Mouse (Mus musculus): ENCODE measurements around the gene Inhbb. TPM values are rescaled to one million over a fixed set of nuclear protein-coding genes. Genes with fewer than 3 reads are reported as not detected.

Gene Inhbb
- polyA plus RNA-seq, 1 experiment from 2014 or later: 3.0 TPM

DNA sequence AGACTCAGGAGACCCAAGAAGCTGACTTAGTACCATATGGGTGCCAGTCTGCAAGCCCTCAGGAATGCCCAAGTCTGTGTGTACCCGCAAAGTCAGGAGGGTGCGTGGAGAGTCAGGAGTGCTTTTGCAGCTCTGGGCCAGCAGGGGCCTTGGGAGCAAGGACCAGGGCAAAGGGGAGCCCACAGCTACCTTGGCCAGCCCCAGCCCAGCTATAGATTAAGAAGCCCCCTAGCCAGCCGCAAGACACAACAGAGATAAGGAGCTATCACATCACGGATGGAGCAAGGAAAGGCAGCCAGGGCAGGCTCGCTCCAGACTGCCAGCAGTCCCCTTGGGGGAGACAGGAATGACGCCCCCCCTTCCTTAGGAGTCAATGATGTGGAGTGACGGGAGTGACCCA, 24.2 kb downstream of the Inhbb start:
- 85% methylated on average over 7 of the region's 7 CpGs for WGBS
- H3K4me2 ChIP-seq (replicated peaks): no peak overlapping the region
- H3K36me3 ChIP-seq: no peaks in the 10 kb centered on the region
- no peak for ATAC-seq (ENCODE audit: low FRiP score, low read depth)
- H3K4me1 ChIP-seq: no peaks in the 10 kb centered on the region
- H3K9ac ChIP-seq: no peak overlapping the region
- no peak overlapping the region for H3K27ac ChIP-seq
- no peak overlapping the region for H3K4me3 ChIP-seq
- H3K27me3 ChIP-seq (replicated peaks): no peaks in the 10 kb centered on the region
- no peaks in the 10 kb centered on the region for H3K9me3 ChIP-seq

DNA sequence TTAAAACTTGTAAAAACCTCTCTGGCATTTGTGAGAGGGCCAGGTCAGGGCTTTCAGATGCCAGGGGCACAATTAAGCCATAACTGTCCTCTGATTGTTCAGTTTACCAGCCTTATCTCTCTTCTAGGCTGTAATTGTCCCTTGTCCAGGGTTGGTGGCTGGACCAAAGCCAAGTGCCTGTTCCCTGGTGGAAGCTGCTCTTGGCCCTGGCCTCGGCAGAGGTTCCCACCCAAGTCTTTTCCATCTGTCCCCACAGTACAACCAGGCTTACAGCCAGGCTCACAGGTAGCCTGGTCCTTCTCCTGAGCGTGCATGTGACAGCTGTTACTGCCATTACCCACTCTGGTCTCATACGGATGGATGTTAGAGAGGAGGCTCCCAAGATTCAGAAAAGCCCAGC, 30.7 kb downstream of the Inhbb start:
- Histone ChIP-seq H3K9me3 (no peaks in the 10 kb centered on the region), H3K27ac (no peak overlapping the region), H3K27me3 (replicated peaks) (no peaks in the 10 kb centered on the region), H3K4me2 (replicated peaks) (no peak overlapping the region), H3K36me3 (no peaks in the 10 kb centered on the region), H3K4me1 (peaks cover 19% of the 10 kb centered on the region), H3K9ac (no peak overlapping the region), H3K4me3 (no peak overlapping the region)
- 65% methylated on average over 3 of the region's 3 CpGs for WGBS
- ATAC-seq (ENCODE audit: low FRiP score, low read depth): no peak

DNA sequence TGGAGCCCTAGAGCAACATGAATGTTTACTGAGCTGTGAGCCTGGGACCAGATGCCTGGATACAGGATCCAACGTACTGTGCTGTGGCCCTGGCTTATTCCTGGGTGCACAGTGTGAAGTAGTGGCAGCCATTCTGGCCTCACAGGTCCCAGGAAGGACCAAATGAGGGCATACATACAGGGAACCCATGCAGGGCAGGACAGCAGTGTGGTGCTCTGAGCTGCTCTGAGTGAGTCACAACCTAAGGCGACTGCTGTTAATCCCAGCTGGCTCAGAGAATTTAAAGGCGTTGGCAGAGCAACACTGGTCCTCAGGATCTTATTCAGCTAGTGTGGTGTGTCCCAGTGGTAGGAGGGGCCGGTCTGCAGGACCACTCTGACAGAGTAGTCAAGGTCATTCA, 31.4 kb downstream of the Inhbb start:
- Histone ChIP-seq H3K27ac (no peak overlapping the region), H3K4me3 (no peak overlapping the region), H3K36me3 (no peaks in the 10 kb centered on the region), H3K4me1 (peaks cover 19% of the 10 kb centered on the region), H3K4me2 (replicated peaks) (no peak overlapping the region), H3K9ac (no peak overlapping the region), H3K27me3 (replicated peaks) (no peaks in the 10 kb centered on the region), H3K9me3 (no peaks in the 10 kb centered on the region)
- ATAC-seq (ENCODE audit: low FRiP score, low read depth): no peak
- 71% methylated on average over 4 of the region's 4 CpGs for WGBS

DNA sequence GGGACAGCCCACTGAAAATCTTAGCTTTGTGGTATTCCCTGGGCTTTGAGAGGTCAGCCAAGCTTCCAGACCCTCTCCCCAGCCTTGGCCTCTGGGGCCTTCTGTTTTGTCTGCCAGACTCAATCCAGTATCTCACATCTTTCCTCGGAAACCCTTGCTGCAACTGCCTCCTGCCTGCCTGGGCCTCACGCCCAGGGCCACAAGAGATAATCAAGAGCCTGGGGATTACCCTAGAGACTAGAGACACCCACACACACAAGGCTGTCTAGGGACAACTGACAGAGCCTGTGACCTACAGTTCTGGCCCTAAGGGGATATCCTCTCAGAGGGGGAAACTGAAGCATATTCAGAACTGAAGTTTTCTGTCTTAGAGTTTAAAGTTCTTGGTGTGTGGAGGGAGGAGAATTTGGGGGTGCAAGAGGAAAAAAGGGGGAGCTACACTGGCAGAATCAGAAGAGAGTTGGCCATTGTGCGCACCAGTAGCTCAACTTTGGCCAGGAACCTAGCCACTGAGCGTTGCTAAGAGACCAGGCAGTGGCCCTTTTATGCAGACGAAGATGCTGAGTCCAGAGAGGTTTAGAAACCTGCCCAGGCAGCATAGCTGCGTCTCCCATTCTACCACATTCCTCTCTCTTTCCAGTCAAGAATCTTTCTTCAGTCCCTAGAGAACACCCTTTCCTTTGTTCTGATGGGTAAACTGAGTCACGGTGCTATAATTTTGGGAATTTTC, 32.1 kb downstream of the Inhbb start:
- Histone ChIP-seq H3K36me3 (no peaks in the 10 kb centered on the region), H3K4me2 (replicated peaks) (no peak overlapping the region), H3K9me3 (no peaks in the 10 kb centered on the region), H3K27me3 (replicated peaks) (no peaks in the 10 kb centered on the region), H3K9ac (no peak overlapping the region), H3K27ac (no peak overlapping the region), H3K4me1 (peaks cover 19% of the 10 kb centered on the region), H3K4me3 (no peak overlapping the region)
- ATAC-seq (ENCODE audit: low FRiP score, low read depth): no peak
- 40% methylated on average over 7 of the region's 7 CpGs for WGBS

DNA sequence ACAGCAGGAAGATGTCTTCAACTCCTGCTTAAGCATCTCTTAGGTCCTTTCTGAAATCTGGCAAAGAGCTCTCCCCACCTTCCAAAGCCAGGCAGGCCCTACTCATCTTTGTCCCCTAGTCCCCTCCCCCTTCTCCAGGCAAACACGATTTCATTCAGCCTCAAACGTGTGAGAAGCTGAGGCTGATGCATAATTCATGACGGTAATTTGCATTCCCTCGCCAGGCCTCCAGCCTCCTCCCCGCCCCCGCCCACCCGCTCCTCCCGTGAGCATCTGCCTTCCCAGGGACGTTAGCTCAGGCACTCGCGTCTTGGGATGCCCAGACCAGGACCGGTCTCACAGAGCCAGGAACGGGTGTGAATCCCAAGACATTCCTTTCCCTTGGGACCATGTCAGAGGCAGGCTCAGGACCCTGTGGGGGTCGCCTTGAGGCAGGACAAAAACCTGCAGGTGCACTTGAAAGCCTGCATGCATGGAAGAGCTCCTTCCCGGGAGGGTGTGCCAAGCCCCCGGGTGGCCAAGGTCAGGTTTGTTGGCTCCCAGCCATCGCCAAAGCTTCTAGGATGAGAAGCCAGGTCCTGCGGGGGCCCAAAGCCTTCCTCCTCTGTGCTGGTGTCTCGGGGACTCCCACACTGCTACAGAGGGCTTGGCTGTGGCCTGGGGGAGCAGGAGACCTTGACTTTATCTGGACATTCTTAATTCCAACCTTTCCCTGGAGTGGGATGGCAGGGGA, 33.2 kb downstream of the Inhbb start:
- Histone ChIP-seq H3K9me3 (no peaks in the 10 kb centered on the region), H3K27ac (no peak overlapping the region), H3K4me3 (no peak overlapping the region; the same call in 1 of the 2 replicates), H3K9ac (peak overlapping the region; percentile 35; the same call in 1 of the 2 replicates), H3K4me1 (peaks cover 19% of the 10 kb centered on the region), H3K4me2 (replicated peaks) (peak overlapping the region; percentile 57), H3K27me3 (replicated peaks) (no peaks in the 10 kb centered on the region), H3K36me3 (no peaks in the 10 kb centered on the region)
- ATAC-seq (ENCODE audit: low FRiP score, low read depth): peak; percentile 90
- WGBS: 5% methylated on average over 19 of the region's 19 CpGs

DNA sequence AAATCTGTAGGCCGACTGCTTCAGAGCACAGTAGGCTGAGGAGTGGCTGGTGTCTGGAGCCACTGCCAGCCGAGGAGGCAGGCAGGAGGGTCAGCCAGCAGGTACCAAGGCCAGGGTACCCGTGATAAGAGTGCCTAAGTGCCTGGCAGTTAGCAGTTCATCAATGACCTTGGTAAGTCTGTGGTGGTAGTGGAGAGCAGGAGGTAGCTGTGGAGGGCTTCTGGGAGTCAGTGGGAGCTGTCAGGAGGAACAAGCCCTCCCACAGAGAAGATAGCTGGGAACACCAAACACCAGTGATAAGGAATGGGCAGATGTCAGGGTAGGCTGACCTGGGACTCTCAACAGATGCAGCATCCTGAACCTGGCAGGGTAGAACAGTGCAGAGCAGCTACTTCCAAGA, 35.7 kb downstream of the Inhbb start:
- no peak for ATAC-seq (ENCODE audit: low FRiP score, low read depth)
- no peak overlapping the region for H3K4me3 ChIP-seq
- 85% methylated on average over 3 of the region's 3 CpGs for WGBS

DNA sequence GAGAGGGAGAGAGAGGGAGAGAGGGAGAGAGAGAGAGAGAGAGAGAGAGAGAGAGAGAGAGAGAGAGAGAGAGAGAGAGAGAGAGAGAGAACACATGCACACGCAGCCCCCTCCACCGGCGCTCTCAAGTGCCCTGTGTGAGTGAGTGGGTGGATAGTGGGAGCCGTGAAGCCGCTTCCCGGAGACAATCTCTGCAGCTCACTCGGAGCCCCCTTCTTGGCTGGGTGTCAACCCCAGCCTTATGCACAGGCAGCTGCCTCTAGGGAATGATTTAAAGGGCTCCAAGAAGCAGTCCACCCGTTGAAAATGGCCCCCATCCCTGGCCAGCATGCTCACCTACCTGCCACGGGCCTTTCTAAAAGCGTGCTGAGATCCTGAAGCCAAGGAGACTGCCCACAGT, 38.1 kb downstream of the Inhbb start:
- no peaks in the 10 kb centered on the region for H3K36me3 ChIP-seq
- no peaks in the 10 kb centered on the region for H3K9me3 ChIP-seq
- 85% methylated on average over 10 of the region's 10 CpGs for WGBS
- no peak overlapping the region for H3K9ac ChIP-seq
- peaks cover 1% of the 10 kb centered on the region for H3K4me1 ChIP-seq
- no peak overlapping the region for H3K27ac ChIP-seq
- no peak for ATAC-seq (ENCODE audit: low FRiP score, low read depth)
- no peaks in the 10 kb centered on the region for H3K27me3 ChIP-seq (replicated peaks)
- H3K4me3 ChIP-seq: no peak overlapping the region
- H3K4me2 ChIP-seq (replicated peaks): no peak overlapping the region

More for the DNA sequence above, 35.7 kb downstream of the Inhbb start:
- H3K27ac ChIP-seq: no peak overlapping the region
- H3K4me1 ChIP-seq: peaks cover 19% of the 10 kb centered on the region
- H3K36me3 ChIP-seq: no peaks in the 10 kb centered on the region
- no peaks in the 10 kb centered on the region for H3K27me3 ChIP-seq (replicated peaks)
- no peak overlapping the region for H3K9ac ChIP-seq
- no peaks in the 10 kb centered on the region for H3K9me3 ChIP-seq
- no peak overlapping the region for H3K4me2 ChIP-seq (replicated peaks)

DNA sequence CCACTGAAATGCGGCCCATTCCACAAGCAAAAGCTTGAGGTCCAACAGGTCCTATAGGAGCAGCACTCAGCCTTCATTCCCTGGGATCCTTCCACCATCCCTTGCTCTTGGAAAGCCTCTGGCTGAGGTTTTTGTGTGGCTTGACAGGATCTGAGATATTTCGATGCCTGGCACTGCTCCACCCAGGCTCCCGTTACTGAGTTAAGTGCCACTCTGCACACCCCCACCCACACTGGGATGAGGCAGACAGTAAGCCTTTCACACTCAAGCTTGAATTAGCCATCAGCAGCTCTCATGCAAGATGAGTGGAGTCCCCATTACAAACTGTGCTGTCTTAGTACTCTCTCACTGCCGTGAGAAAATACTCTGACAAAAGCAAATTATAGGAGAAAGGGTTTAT, 41.4 kb downstream of the Inhbb start:
- ATAC-seq (ENCODE audit: low FRiP score, low read depth): no peak
- Histone ChIP-seq H3K4me2 (replicated peaks) (no peak overlapping the region), H3K9me3 (no peaks in the 10 kb centered on the region), H3K4me1 (no peaks in the 10 kb centered on the region), H3K4me3 (no peak overlapping the region), H3K27ac (no peak overlapping the region), H3K27me3 (replicated peaks) (no peaks in the 10 kb centered on the region), H3K9ac (no peak overlapping the region), H3K36me3 (no peaks in the 10 kb centered on the region)
- 85% methylated on average over 4 of the region's 4 CpGs for WGBS

DNA sequence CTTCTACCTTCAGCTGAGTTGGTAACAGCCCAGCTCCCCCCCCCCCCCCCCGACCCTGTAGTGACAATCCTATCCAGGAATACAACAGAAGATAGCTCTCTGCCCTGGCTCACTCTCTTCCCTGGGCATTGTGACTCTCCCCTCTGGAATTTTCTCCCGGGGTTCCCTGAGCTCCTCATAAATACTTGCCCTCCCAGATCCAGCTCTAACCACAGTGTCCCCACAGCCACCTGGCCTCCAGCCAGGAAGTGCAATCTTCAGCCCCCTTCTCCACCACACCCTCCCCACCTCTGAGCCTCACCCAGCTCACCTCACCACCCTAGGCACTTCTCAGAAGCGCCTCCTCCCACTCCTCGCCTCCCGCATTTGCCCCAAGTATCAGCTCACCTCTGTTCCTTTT, 46.7 kb downstream of the Inhbb start:
- Histone ChIP-seq H3K9me3 (no peaks in the 10 kb centered on the region), H3K27me3 (replicated peaks) (no peaks in the 10 kb centered on the region), H3K4me3 (no peak overlapping the region), H3K4me1 (no peaks in the 10 kb centered on the region), H3K36me3 (no peaks in the 10 kb centered on the region), H3K27ac (no peak overlapping the region), H3K4me2 (replicated peaks) (no peak overlapping the region), H3K9ac (no peak overlapping the region)
- ATAC-seq (ENCODE audit: low FRiP score, low read depth): no peak
- WGBS: 64% methylated on average over 5 of the region's 5 CpGs

DNA sequence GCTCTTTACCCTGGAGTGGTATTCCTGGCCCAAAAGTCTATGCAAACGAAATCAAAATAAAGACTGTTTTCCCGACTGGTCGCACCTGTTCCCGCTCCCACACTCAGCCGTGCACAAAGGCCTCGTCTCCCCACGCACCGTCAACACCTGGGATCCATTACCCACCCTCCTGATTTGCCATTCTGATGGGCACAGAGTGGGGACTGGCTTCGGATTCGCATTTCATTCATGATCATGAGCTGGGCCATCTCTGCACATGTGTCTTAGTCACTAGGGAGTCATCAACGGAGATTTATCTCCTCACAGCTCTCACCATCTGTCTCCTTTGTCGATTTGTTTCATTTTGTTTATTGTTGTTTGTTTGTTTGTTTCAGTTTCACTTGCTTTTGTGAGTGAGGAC, 54.5 kb downstream of the Inhbb start:
- 59% methylated on average over 12 of the region's 12 CpGs for WGBS
- Histone ChIP-seq H3K27me3 (replicated peaks) (no peaks in the 10 kb centered on the region), H3K36me3 (no peaks in the 10 kb centered on the region), H3K4me1 (peaks cover 2% of the 10 kb centered on the region; the same call in 1 of the 2 replicates), H3K4me3 (no peak overlapping the region), H3K27ac (no peak overlapping the region), H3K4me2 (replicated peaks) (no peak overlapping the region), H3K9ac (no peak overlapping the region), H3K9me3 (0 out of 2 replicates have a peak, but pooled peaks cover under 1% of the 10 kb centered on the region)
- peak; percentile 71 for ATAC-seq (ENCODE audit: low FRiP score, low read depth)

DNA sequence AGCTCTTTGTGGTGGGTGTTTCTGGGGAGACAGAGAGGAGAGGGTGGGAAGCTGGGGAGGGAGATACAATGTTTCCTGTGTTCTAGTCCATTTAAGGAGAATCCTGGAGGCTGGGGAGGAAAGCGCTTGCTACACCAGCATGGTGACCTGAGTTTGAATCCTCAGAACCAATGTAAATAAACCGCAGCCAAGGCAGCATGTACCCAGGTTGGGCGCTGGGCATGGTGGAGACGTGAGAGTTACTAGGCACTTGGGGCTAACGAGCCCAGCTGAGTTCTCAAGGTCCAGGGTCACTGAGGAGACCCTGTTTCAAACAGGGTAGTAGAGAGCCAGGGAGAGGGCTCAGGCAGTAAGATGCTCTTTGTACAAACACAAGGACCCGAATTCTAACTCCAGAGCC, 55.7 kb downstream of the Inhbb start:
- 82% methylated on average over 6 of the region's 6 CpGs for WGBS
- no peak overlapping the region for H3K4me2 ChIP-seq (replicated peaks)
- H3K4me1 ChIP-seq: peaks cover 2% of the 10 kb centered on the region; the same call in 1 of the 2 replicates
- H3K9me3 ChIP-seq: peaks cover 13% of the 10 kb centered on the region; the same call in 1 of the 2 replicates
- no peaks in the 10 kb centered on the region for H3K36me3 ChIP-seq
- no peak overlapping the region for H3K27ac ChIP-seq
- no peak overlapping the region for H3K4me3 ChIP-seq
- no peaks in the 10 kb centered on the region for H3K27me3 ChIP-seq (replicated peaks)
- no peak for ATAC-seq (ENCODE audit: low FRiP score, low read depth)
- H3K9ac ChIP-seq: no peak overlapping the region

All from neural tube, embryonic 12.5 days (tissue).